Mouse (Mus musculus): Measurements from ENCODE around the gene Syt2.

DNA sequence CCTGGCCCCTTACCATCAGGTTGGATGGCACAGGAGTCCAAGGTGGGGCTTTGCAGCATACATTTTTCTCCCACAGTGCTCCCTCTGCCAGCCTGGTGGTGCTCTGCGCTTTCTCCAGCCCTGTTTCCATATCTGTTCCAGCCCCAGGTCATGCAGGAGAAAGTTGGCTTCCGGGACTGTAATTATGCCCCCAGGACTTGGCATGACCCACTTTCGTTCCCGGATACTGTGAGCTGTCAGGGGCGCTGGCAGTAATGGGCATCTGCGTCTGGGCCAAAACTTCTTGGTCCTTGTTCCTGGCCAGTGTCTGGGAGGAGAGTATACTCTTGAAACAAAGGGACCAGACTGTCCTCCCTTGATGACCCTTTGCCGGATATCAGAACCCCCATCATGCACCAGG is 76.4 kb downstream of the Syt2 start:
- TF ChIP-seq CTCF (IDR thresholded peaks at IDR 0.05; ENCODE audit: control insufficient read depth, insufficient read depth, low read length): no peak
- no peak for TF ChIP-seq POLR2A (IDR thresholded peaks at IDR 0.05; ENCODE audit: borderline replicate concordance, control insufficient read depth, low read depth, low read length)

Data from bone marrow, adult 2 months (tissue).